Mouse (Mus musculus): ENCODE data around the gene Sult2a8. TPM values are rescaled to one million over a fixed set of nuclear protein-coding genes. Genes with fewer than 3 reads are reported as not detected.
"Not testable (repeated sequence)": the region's sequence is repeated elsewhere in the genome, so short reads cannot be mapped to it uniquely, and the experiment has no call there.

Sult2a8 gene
- total RNA-seq (2021): not detected
- long read RNA-seq, experiment 1: 0 reads
- long read RNA-seq, experiment 2: 0 reads

GRCm38 (mm10) chr7:14446534-14446933 is at the start of gene Sult2a8:
Gene Sult2a8 (minus strand): TSS chr7:14446769.
- DNase-seq: no peak
- intact Hi-C loops (cut with DNase I): no loop called here

GRCm38 (mm10) chr7:14494130-14494529 is 47.6 kb upstream of the Sult2a8 start, which contains the start of gene Sult2a7:
Gene Sult2a7 (minus strand): TSS chr7:14494230.
- intact Hi-C loops (cut with DNase I): no loop called here
- DNase-seq: no peak

DNA sequence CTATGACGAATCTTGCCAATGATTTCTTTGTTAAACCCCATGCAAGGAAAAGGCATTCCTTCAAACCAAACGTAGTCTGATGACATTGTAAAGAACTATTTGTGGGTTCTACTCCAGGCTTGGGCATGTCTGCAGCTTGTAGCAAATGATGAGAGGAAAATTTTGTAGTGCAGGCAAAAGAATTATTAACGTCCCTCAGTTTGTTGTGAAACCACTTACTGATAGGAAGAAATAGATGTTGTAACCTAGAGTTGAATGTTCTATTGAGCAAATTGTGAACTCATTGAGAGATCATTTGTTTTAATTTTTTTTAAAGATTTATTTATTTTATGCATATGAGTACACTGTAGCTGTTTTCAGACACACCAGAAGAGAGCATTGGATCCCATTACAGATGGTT is 46.3 kb upstream of the Sult2a8 start:
- DNase-seq: no peak
- intact Hi-C loops (cut with DNase I): no loop called here

GRCm38 (mm10) chr7:14439581-14439980 is 7.0 kb downstream of the Sult2a8 start:
- intact Hi-C loops (cut with DNase I): no loop called here
- DNase-seq: no peak

DNA sequence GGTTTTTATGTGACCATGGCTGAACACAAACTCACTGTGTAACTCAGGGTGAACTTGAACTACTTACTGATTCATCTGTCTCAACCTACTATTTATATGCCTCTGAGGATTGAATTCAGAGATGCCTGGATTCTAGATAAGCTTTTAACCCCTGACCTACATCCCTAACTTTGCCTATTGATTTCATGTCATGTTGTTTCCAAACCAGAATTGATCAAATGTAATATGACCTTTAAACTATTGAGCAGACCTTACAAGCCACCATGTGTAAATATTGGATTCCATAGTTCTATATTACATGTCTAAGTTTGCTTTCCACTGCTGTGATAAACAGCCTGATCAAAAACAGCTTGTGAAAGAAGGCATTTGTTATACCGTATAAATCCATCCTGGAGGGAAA is 8.1 kb downstream of the Sult2a8 start:
- intact Hi-C loops (cut with DNase I): no loop called here
- DNase-seq: no peak

GRCm38 (mm10) chr7:14438029-14438428 is 8.5 kb downstream of the Sult2a8 start:
- intact Hi-C loops (cut with DNase I): no loop called here
- DNase-seq: no peak

DNA sequence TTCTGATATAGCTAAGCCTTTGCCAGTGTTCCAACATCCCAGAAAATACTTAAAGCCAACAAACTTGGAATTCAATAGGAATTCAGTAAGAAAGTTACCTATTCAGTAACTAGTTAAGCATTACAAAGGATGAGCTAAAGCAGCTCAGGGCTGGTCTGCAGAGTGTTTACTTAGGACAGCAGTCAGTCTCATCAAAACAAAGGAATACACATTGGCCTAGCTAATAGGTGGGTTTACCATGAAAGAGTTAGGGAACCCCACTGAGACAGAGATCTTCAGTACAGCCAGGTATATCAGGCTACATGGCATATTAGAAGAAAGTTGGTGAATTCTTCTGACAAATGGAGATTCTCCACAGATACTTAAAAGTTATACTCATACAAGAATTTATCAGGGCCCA is 47.2 kb downstream of the Sult2a8 start:
- intact Hi-C loops (cut with DNase I); DNase-seq: not testable (repeated sequence)

DNA sequence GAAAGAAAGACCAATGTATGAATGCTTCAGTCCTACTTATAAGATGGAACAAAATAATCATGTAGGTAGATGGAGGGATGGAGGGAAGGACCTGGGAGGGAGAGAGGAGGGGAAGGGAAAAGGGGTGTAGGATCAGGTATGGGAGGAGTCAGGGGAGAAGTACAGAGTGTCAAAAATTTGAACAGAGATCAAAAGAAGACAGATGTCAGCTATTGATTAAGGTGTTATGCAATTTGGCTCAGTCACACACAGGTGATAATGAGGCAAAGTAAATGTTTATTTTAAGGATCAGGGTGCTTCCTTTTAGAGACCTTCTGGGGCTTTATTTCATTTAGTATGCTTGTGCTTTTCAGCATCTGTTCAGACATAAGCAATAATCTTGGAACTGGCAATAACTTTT is 50.1 kb downstream of the Sult2a8 start:
- no peak for DNase-seq
- intact Hi-C loops (cut with DNase I): no loop called here

Other genes starting within 250 kb of the Sult2a8 start
- not detected for gene Sult2a6, start 191.9 kb downstream of the Sult2a8 start, total RNA-seq (2021)
- not detected for gene Obox8, start 113.2 kb downstream of the Sult2a8 start, total RNA-seq (2021)
- not detected for gene Sult2a7, start 47.5 kb upstream of the Sult2a8 start, total RNA-seq (2021)
- gene Vmn1r90, start 116.7 kb upstream of the Sult2a8 start, total RNA-seq (2021): under 1 TPM in 1 of 2 experiments, not detected in 1; 0.10 TPM
- gene Obox7, start 212.7 kb upstream of the Sult2a8 start, total RNA-seq (2021): not detected